Mouse (Mus musculus) macrophage (primary cell): ENCODE measurements around the gene Gm10181. TPM values are rescaled to one million over a fixed set of nuclear protein-coding genes. Genes with fewer than 3 reads are reported as not detected.

Experiments used
- H3K27ac ChIP-seq: fragments of 350-480 bp; formaldehyde crosslinking; 2 replicates; pipeline ENCODE4 v1.9.0; 2021
- H3K36me3 ChIP-seq: fragments of 350-480 bp; formaldehyde crosslinking; 2 replicates; pipeline ENCODE4 v1.9.0; 2021; ENCODE audit errors: inconsistent target
- H3K4me3 ChIP-seq: fragments of 350-480 bp; formaldehyde crosslinking; 2 replicates; pipeline ENCODE4 v1.9.0; 2021; ENCODE audit errors: inconsistent target
- H3K79me2 ChIP-seq: fragments of 350-480 bp; formaldehyde crosslinking; 2 replicates; pipeline ENCODE4 v1.9.0; 2021; ENCODE audit errors: inconsistent target
- WGBS: methylation state at CpG from one replicate; pipeline ENCODE4 v1.1.7; 2026; ENCODE audit warnings: inconsistent platforms; ENCODE audit not compliant: missing documents; 5-methylcytosine and 5-hydroxymethylcytosine counted together
- polyA plus RNA-seq: library from polyadenylated mRNA; stranded (reverse); fragments of 250-400 nt; gene quantifications from 3 replicates; pipeline ENCODE4 v1.2.4, GENCODE M21; 2018; ENCODE audit warnings: inconsistent platforms
- total RNA-seq, 78 experiments: library from RNA; depleted of rRNA; stranded (reverse); fragments of 250-400 nt; gene quantifications; 1 replicate in 9 of 78; 2 replicates in 24 of 78; 3 replicates in 43 of 78; 4 replicates in 2 of 78; pipeline ENCODE4 v1.2.4; 2018; ENCODE audit warnings: inconsistent platforms in 56 of 78

The Gm10181 gene
- not detected for total RNA-seq (2018; cell fraction: chromatin; rRNA removed)
- total RNA-seq (2018; cell fraction: cytosol; rRNA removed) = not detected
- total RNA-seq (2018; cell fraction: nucleus; rRNA removed) = not detected
- polyA plus RNA-seq = not detected in 3 replicates

DNA sequence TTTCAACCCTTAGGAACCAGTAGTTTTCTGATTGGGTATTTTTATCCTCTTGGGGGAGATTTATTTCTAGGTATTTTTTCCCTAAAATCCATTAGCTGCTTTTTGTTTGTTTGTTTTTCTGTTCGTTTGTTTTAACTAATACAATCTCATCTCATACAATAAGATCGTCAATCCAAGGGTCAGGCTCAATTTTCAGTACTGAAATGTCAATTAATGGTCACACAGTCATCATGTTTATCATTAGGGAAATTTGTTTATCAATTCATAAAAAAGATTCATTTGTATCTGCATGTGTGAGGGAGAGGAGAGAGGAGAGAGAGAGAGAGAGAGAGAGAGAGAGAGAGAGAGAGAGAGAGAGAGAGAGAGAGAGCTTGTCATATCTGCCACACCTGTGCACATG is at the start of gene Gm10181:
Gene Gm10181 (plus strand): TSS at position 301 of the 400 bp plus-strand sequence.
- Histone ChIP-seq H3K79me2 (no peaks in the 10 kb centered on the region), H3K36me3 (no peaks in the 10 kb centered on the region), H3K4me3 (no peak within 1 kb of the TSS), H3K27ac (no peak within 1 kb of the TSS)
- 93% methylated on average over 2 of the region's 2 CpGs for WGBS

DNA sequence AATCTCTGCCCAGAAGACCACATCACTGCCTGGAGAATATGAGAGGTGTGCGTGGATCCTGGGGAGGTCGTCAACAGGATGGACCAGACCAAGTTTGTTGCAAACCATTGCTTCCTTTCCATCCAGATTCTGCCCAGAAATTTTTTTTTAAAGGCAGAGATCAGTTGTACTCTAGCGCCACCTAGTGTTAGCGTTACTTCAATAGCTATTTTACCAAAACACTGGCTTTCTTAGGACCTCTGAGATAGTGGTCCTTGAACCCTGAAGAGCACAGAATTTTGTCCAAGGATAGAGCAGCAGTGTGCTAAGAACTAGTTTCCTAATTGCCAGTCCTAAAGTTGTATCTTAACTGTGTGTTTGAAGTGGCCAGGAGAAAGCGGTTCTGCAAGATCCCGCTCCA is 47.6 kb upstream of the Gm10181 start:
- no peaks in the 10 kb centered on the region for H3K36me3 ChIP-seq
- WGBS = 26% methylated on average over 6 of the region's 6 CpGs
- H3K4me3 ChIP-seq = no peak overlapping the region
- H3K79me2 ChIP-seq = no peaks in the 10 kb centered on the region
- H3K27ac ChIP-seq = no peak overlapping the region

DNA sequence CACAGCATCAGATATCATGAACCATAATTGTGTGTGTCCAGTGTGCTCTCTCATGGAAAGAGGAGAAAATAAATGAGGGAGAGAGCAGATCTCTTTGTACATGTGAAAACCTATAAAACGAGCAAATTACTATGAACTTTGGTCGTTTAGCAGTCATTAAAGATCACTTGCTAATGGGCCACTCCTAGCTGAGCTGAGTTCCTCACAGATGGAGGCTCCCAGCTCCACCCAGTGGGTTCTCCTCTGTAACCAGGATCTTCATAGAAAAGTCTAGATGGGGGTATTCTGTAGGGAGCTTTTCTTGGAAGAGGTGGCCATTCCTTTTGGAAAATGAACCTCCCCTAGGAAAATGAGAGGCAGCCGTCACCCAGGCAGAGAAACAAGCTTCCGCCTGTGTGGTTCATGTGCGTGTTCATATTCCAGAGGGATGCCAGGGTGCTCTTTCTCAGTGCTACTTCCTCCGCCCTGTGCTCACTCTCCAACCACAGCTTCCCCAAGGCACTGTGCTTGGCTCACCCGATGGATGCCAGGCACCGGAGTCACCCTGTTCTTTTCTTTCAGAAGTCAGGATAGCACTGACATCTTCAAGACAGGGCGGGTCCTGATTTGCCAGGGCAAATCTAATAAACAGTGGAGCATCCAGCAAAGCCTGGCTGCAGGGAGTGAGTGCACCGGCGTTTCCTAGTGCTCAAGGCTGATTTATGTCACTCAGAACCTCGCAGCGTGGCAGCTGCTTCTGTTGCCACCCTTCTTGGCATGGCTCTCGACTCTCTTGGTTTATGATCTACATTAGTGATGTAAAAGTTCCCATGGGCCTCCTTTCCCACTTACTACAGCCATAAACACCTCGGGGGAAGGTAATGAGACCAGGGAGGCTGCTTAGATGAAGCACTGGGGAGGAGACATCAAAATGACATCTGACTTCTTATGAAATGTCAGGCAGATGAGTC is 46.8 kb upstream of the Gm10181 start:
- H3K4me3 ChIP-seq = no peak overlapping the region
- H3K36me3 ChIP-seq = no peaks in the 10 kb centered on the region
- no peak overlapping the region for H3K27ac ChIP-seq
- WGBS = 44% methylated on average over 15 of the region's 15 CpGs
- H3K79me2 ChIP-seq = no peaks in the 10 kb centered on the region

DNA sequence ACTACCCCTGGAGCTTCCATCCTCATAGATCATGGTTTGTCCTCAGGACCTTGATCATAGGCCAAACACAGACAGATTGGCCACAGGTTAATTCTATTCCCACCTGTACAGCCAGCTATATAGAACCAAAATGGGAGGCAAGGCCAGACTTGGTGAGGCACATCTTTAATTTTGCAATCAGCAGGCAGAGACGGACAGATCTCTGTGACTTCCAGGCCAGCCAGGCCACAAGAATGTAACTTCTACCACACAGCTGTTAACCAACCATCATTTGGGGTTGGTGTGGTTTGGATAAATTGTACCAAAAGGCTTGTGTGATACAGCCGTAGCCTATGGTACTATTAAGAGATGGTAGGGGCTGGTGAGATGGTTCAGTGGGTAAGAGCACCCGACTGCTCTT is 44.9 kb upstream of the Gm10181 start:
- no peak overlapping the region for H3K27ac ChIP-seq
- no peak overlapping the region for H3K4me3 ChIP-seq
- WGBS = 83% methylated on average over 2 of the region's 3 CpGs
- H3K79me2 ChIP-seq = no peaks in the 10 kb centered on the region
- no peaks in the 10 kb centered on the region for H3K36me3 ChIP-seq

DNA sequence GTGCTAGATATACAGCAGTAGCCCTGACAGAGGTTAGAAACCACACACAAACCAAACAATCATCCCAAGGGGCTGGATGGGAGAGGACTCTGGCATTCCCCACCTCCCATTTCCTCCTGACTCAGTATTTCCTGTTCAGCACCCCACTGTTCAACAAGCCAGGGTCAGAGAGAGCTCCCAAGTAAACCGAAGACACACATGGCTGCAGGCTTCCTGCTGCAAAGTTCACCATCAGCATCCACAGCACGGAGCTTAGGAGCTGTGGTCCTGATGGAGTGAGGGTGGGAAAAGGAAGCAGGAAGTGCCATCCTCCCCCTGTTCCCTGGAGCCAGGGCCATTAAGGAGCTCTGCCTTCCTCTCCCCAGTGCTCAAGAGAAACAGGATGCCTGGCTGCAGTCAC is 40.9 kb upstream of the Gm10181 start:
- H3K36me3 ChIP-seq = no peaks in the 10 kb centered on the region
- no peak overlapping the region for H3K27ac ChIP-seq
- 0% methylated on average over 2 of the region's 2 CpGs for WGBS
- no peak overlapping the region for H3K4me3 ChIP-seq
- no peaks in the 10 kb centered on the region for H3K79me2 ChIP-seq

- WGBS = 46% methylated on average over 2 of the region's 2 CpGs
- no peaks in the 10 kb centered on the region for H3K36me3 ChIP-seq
These were observed 40.3 kb upstream of the Gm10181 start for GRCm38 (mm10) chr9:25048940-25049339.

DNA sequence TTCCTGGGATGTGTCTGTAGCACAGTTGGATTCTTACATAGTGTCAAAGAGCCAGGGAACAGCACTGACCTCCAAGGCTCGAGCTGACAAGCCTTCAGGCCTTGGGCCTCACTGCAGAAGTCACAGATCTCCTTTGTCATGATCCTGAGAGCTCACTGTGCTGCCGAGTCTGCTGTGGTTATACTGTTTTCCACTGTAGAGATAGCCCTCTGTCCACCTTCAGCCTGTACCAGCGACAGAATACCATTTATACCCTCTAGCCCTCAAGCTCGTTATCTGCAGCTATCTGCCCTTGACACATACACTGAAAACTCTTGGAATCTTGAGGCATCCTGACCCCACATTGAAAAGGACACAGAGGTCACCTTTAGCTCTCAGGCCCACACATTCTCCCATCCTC is 37.3 kb upstream of the Gm10181 start:
- Histone ChIP-seq H3K79me2 (no peaks in the 10 kb centered on the region), H3K4me3 (no peak overlapping the region), H3K36me3 (no peaks in the 10 kb centered on the region), H3K27ac (no peak overlapping the region)
- 81% methylated on average over 4 of the region's 4 CpGs for WGBS

More at GRCm38 (mm10) chr9:25048940-25049339, 40.3 kb upstream of the Gm10181 start:
- Histone ChIP-seq H3K27ac (no peak overlapping the region), H3K4me3 (no peak overlapping the region), H3K79me2 (no peaks in the 10 kb centered on the region)

DNA sequence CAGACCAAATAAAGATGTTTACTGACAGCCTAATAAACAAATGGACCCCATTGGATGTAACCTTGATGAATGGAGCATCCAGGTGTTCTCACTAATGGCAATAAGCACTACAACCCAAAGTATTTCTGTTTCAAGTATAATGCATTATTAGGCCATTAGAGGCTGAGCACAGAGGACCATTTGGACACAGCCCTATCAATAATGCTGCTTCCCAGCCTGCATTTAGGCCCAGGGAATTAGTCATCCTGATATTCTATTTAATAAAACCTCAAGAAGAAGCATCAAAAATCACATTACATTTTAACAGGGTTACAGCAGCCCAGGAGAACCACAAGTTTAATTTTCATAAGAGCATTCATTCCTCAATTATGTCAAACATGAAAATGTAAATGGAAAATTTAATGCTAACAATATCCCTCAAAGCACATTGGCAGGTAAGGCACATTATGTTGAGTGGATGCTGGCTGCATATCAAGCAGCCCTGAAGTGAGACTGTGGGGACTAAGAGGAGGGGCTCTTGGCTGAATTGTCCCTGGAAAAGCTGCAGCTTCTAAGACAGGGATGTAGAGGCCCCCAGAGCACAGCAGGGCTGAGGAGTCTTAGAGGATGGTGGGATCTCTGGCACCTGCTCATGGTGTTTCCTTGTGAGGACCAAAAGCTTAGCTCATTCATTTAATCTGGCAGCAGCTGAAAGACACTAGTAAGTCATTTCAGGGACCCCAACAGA is 33.4 kb upstream of the Gm10181 start:
- H3K27ac ChIP-seq = no peak overlapping the region
- H3K36me3 ChIP-seq = no peaks in the 10 kb centered on the region
- H3K4me3 ChIP-seq = no peak overlapping the region
- H3K79me2 ChIP-seq = no peaks in the 10 kb centered on the region

- Histone ChIP-seq H3K4me3 (no peak overlapping the region), H3K27ac (no peak overlapping the region), H3K79me2 (no peaks in the 10 kb centered on the region), H3K36me3 (no peaks in the 10 kb centered on the region)
- WGBS = 79% methylated on average over 2 of the region's 3 CpGs
These were observed 30.5 kb upstream of the Gm10181 start for GRCm38 (mm10) chr9:25058726-25059125.

DNA sequence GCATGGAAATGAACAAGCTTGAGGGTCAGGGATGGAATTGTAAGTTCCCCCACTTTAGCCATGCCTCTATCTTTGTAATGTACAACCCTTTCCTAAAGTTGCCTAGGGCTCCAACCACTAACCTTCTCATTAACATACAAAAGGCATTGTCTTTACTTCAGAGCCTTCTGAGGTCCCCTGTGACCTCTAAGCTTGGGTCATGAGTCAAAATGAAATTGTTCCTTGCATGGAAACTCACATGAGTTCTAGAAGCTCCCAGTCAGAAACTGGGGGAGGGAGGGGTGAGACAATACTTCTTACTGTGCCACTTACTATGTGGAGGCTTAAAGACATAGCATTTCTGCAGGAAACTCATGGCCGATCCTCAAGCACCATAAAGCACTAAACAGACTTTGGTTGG is 16.6 kb upstream of the Gm10181 start:
- Histone ChIP-seq H3K36me3 (no peaks in the 10 kb centered on the region), H3K4me3 (no peak overlapping the region), H3K79me2 (no peaks in the 10 kb centered on the region), H3K27ac (no peak overlapping the region)
- WGBS = 100% methylated on average over 1 of the region's 1 CpGs

DNA sequence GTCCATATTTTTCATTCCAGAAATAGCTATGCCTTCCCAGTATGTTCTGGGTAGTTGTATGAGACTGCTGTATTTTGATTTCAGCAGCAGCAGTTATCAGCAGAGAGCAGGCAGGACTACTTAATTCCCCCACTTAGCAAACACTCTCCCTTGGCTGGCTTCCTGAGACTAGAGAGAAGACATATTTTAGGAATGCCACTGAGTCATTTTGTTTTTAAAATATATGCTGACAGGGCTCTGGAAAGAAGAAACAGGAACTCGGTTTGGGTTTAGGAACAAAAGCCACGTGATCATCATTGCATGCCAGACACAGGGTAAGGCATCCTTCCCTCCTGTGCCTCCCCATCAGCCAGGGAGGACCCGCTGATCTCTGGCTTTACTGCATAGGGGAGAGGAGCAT is 13.2 kb upstream of the Gm10181 start:
- Histone ChIP-seq H3K36me3 (no peaks in the 10 kb centered on the region), H3K27ac (0 out of 2 replicates have a peak overlapping the region, but pooled peaks have one; percentile 10), H3K79me2 (no peaks in the 10 kb centered on the region), H3K4me3 (no peak overlapping the region)
- 7% methylated on average over 3 of the region's 3 CpGs for WGBS

- no peak overlapping the region for H3K4me3 ChIP-seq
These were observed 12.7 kb upstream of the Gm10181 start for GRCm38 (mm10) chr9:25076505-25076904.

DNA sequence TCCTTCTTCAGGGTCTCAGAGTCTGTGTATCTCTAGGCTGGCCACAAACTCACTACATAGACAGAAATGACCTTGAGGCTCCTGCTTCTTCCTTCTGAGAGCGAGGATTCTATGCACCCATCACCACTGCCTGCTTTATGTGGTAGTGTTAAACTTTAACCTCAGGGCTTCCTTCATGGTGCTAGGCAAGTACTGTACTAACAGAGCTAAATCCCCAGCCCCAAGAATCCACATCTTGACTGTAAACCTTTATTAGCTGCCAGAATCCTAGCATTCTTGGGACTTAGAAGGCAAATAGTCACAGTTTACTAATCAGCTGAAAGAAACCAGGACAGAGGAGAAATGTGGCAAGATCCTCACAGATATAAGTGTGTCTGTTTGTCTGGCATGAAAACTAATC is 1.6 kb downstream of the Gm10181 start:
- 100% methylated on average over 1 of the region's 1 CpGs for WGBS
- Histone ChIP-seq H3K4me3 (no peak overlapping the region), H3K36me3 (no peaks in the 10 kb centered on the region), H3K79me2 (no peaks in the 10 kb centered on the region), H3K27ac (no peak overlapping the region)

More at GRCm38 (mm10) chr9:25076505-25076904, 12.7 kb upstream of the Gm10181 start:
- no peaks in the 10 kb centered on the region for H3K36me3 ChIP-seq
- H3K27ac ChIP-seq = no peak overlapping the region
- 100% methylated on average over 1 of the region's 1 CpGs for WGBS
- H3K79me2 ChIP-seq = no peaks in the 10 kb centered on the region

DNA sequence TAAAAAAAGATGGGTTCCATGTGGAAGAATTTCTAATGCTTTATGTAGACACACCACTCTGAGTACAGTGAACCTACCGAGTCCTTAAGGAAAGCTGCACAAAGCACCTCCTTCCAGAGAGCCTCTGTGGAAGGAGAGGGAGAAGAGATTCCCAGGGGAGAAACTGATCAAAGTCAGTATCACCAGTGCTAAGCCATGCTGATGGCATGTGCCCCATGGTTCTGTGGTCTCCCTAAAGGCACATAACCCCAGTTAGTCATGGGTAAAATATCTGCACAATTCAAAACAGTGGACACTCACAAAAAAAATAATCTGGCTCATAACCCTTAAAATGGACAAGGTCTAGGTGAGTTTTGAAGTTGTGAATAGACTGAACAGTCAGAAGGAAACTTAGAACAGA is 13.7 kb downstream of the Gm10181 start:
- no peak overlapping the region for H3K27ac ChIP-seq
- 94% methylated on average over 1 of the region's 1 CpGs for WGBS
- no peaks in the 10 kb centered on the region for H3K79me2 ChIP-seq

GRCm38 (mm10) chr9:25104638-25105037 is 15.4 kb downstream of the Gm10181 start:
- H3K36me3 ChIP-seq = peaks cover 30% of the 10 kb centered on the region
- no peak overlapping the region for H3K4me3 ChIP-seq
- no peaks in the 10 kb centered on the region for H3K79me2 ChIP-seq
- H3K27ac ChIP-seq = no peak overlapping the region

More for the DNA sequence above, 13.7 kb downstream of the Gm10181 start:
- Histone ChIP-seq H3K4me3 (no peak overlapping the region), H3K36me3 (peaks cover 18% of the 10 kb centered on the region)
